Mouse (Mus musculus) heart, postnatal 0 days (tissue): ENCODE measurements at regions not wholly inside any gene's neighbourhood (a gene's known extent, or its start where the extent isn't known, plus 50 kb on each side); places are given as distances from the start of the nearest gene placed in this dataset.
"Not testable (repeated sequence)": the region's sequence is repeated elsewhere in the genome, so short reads cannot be mapped to it uniquely, and the experiment has no call there.

Experiments
- ATAC-seq: fragments of 200-750 bp; cut with Nextera tagmentation; 2 replicates; pipeline ENCODE4 v1.8.0; 2017; ENCODE audit warnings: low read depth, moderate number of reproducible peaks, moderate library complexity; ENCODE audit not compliant: insufficient read depth
- DNase-seq: peaks from one replicate; pipeline ENCODE4 v3.0.0-alpha.2; 2016; ENCODE audit warnings: low spot score
- H3K27ac ChIP-seq: fragments of 300-500 bp; sonication (generic); 2 replicates; pipeline ENCODE4 v1.5.1; 2014; ENCODE audit warnings: low read depth, mild to moderate bottlenecking
- H3K27me3 ChIP-seq: fragments of 300-500 bp; sonication (generic); 2 replicates; pipeline ENCODE4 v1.6.1; 2014; ENCODE audit warnings: low read length, mixed read lengths; ENCODE audit not compliant: control insufficient read depth, insufficient read depth
- H3K36me3 ChIP-seq: fragments of 300-500 bp; sonication (generic); replicated peaks from 2 replicates; pipeline ENCODE4 v1.6.1; 2014; ENCODE audit warnings: low read length, mixed read lengths; ENCODE audit not compliant: control insufficient read depth, insufficient read depth
- H3K4me1 ChIP-seq: fragments of 300-500 bp; sonication (generic); 2 replicates; pipeline ENCODE4 v1.6.1; 2014; ENCODE audit warnings: antibody characterized with exemption; ENCODE audit not compliant: control insufficient read depth, insufficient read depth
- H3K4me2 ChIP-seq: fragments of 300-500 bp; sonication (generic); 2 replicates; pipeline ENCODE4 v1.6.1; 2014; ENCODE audit warnings: low read depth, mild to moderate bottlenecking, low read length, moderate library complexity
- H3K4me3 ChIP-seq: fragments of 300-500 bp; sonication (generic); 2 replicates; pipeline ENCODE4 v1.5.1; 2014; ENCODE audit warnings: low read depth, low read length
- H3K9ac ChIP-seq: fragments of 300-500 bp; sonication (generic); replicated peaks from 2 replicates; pipeline ENCODE4 v1.6.1; 2014; ENCODE audit warnings: low read depth, low read length, mixed read lengths
- H3K9me3 ChIP-seq: fragments of 300-500 bp; sonication (generic); replicated peaks from 2 replicates; pipeline ENCODE4 v1.6.1; 2016; ENCODE audit warnings: low read length; ENCODE audit not compliant: control insufficient read depth
- CTCF ChIP-seq: IDR thresholded peaks from 2 replicates; pipeline ENCODE4 v1.5.1; 2016; ENCODE audit warnings: antibody characterized with exemption, control low read depth, low read depth
- EP300 ChIP-seq: IDR thresholded peaks from 2 replicates; pipeline ENCODE4 v1.6.1; 2016; ENCODE audit warnings: antibody characterized with exemption, low read depth
- WGBS: fragments of 180-500 bp; shearing (Covaris S2); extraction: QIAGEN DNeasy Blood & Tissue Kit; methylation state at CpG from one replicate; pipeline ENCODE4 v1.1.7; 2014; 5-methylcytosine and 5-hydroxymethylcytosine counted together

GRCm38 (mm10) chr16:65405824-65406556 lies 114.3 kb upstream of the Pou1f1 start:
- Histone ChIP-seq H3K27ac (no peak overlapping the region), H3K4me3 (no peak overlapping the region), H3K4me2 (no peak overlapping the region), H3K36me3 (no peaks in the 10 kb centered on the region), H3K9me3 (no peaks in the 10 kb centered on the region), H3K4me1 (no peaks in the 10 kb centered on the region), H3K9ac (no peak overlapping the region), H3K27me3 (no peaks in the 10 kb centered on the region)
- 60% methylated on average over 3 of the region's 3 CpGs for WGBS
- no peak for DNase-seq
- TF ChIP-seq CTCF = no peak
- no peak for TF ChIP-seq EP300
- no peak for ATAC-seq

- H3K4me2 ChIP-seq, H3K4me3 ChIP-seq, H3K27me3 ChIP-seq, DNase-seq, H3K27ac ChIP-seq, H3K9me3 ChIP-seq, ATAC-seq, H3K36me3 ChIP-seq, H3K4me1 ChIP-seq, H3K9ac ChIP-seq: not testable (repeated sequence)
- 41% methylated on average over 9 of the region's 9 CpGs for WGBS
These were observed 88.3 kb upstream of the Pou1f1 start for GRCm38 (mm10) chr16:65432046-65432445.

- H3K4me3 ChIP-seq = no peak overlapping the region
- DNase-seq = no peak
- no peak overlapping the region for H3K4me2 ChIP-seq
- no peak overlapping the region for H3K27ac ChIP-seq
- H3K9me3 ChIP-seq = no peaks in the 10 kb centered on the region
- WGBS = 78% methylated on average over 2 of the region's 2 CpGs
- H3K9ac ChIP-seq = no peak overlapping the region
- H3K36me3 ChIP-seq = no peaks in the 10 kb centered on the region
- H3K27me3 ChIP-seq = no peaks in the 10 kb centered on the region
- no peak for TF ChIP-seq CTCF
- no peak for TF ChIP-seq EP300
- no peaks in the 10 kb centered on the region for H3K4me1 ChIP-seq
- ATAC-seq = no peak
These were observed 84.2 kb upstream of the Pou1f1 start for GRCm38 (mm10) chr16:65436076-65436475.

GRCm38 (mm10) chr16:65441954-65442353 lies 78.4 kb upstream of the Pou1f1 start:
- Histone ChIP-seq H3K27ac (no peak overlapping the region), H3K9ac (no peak overlapping the region), H3K27me3 (no peaks in the 10 kb centered on the region), H3K4me3 (no peak overlapping the region), H3K9me3 (no peaks in the 10 kb centered on the region), H3K36me3 (no peaks in the 10 kb centered on the region), H3K4me2 (no peak overlapping the region), H3K4me1 (no peaks in the 10 kb centered on the region)
- 67% methylated on average over 4 of the region's 4 CpGs for WGBS
- ATAC-seq (no peak), DNase-seq (no peak)
- no peak for TF ChIP-seq CTCF
- TF ChIP-seq EP300 = no peak

- DNase-seq (no peak), ATAC-seq (no peak)
- TF ChIP-seq CTCF (no peak), EP300 (no peak)
- Histone ChIP-seq H3K4me2 (no peak overlapping the region), H3K9me3 (no peaks in the 10 kb centered on the region), H3K4me3 (no peak overlapping the region), H3K4me1 (no peaks in the 10 kb centered on the region), H3K27me3 (no peaks in the 10 kb centered on the region), H3K27ac (no peak overlapping the region), H3K9ac (no peak overlapping the region), H3K36me3 (no peaks in the 10 kb centered on the region)
- WGBS = 26% methylated on average over 3 of the region's 3 CpGs
These were observed 71.5 kb upstream of the Pou1f1 start for GRCm38 (mm10) chr16:65448810-65449209.

GRCm38 (mm10) chr16:65450706-65451105 lies 69.6 kb upstream of the Pou1f1 start:
- no peaks in the 10 kb centered on the region for H3K9me3 ChIP-seq
- TF ChIP-seq EP300 (no peak), CTCF (no peak)
- no peak overlapping the region for H3K4me3 ChIP-seq
- no peak overlapping the region for H3K4me2 ChIP-seq
- H3K36me3 ChIP-seq = no peaks in the 10 kb centered on the region
- H3K27me3 ChIP-seq = no peaks in the 10 kb centered on the region
- DNase-seq (peak; percentile 22), ATAC-seq (no peak)
- no peaks in the 10 kb centered on the region for H3K4me1 ChIP-seq
- 42% methylated on average over 5 of the region's 5 CpGs for WGBS
- no peak overlapping the region for H3K27ac ChIP-seq
- H3K9ac ChIP-seq = no peak overlapping the region
